Mouse (Mus musculus): Measurements from ENCODE around the gene Clstn2. TPM values are rescaled to one million over a fixed set of nuclear protein-coding genes. Genes with fewer than 3 reads are reported as not detected.
A peak's percentile ranks its signal among the peaks of the same experiment; 100 is the strongest.

The Clstn2 gene
- polyA plus RNA-seq (2015; fragmentation: Nextera tagmentation; extraction: Ambion mirVana) = 1.5 and 1.8 TPM in 2 replicates

GRCm38 (mm10) chr9:98032573-98033272, at the start of gene Clstn2:
TSS of gene Clstn2 (minus strand) at chr9:98033181.
- ATAC-seq (replicated peaks; ENCODE audit: low FRiP score) = peak; percentile 89
- Histone ChIP-seq H3K27ac (no peak within 1 kb of the TSS), H3K4me2 (peak within 1 kb of the TSS; percentile 96), H3K4me1 (peaks cover 18% of the 10 kb centered on the region), H3K9ac (peak within 1 kb of the TSS; percentile 46), H3K9me3 (replicated peaks) (no peaks in the 10 kb centered on the region), H3K4me3 (replicated peaks) (peak within 1 kb of the TSS; percentile 69), H3K27me3 (peaks cover 45% of the 10 kb centered on the region), H3K36me3 (no peaks in the 10 kb centered on the region)
- under 1% methylated on average over 73 of the region's 73 CpGs for WGBS

- ATAC-seq (replicated peaks; ENCODE audit: low FRiP score) = no peak
- no peaks in the 10 kb centered on the region for H3K27me3 ChIP-seq
- H3K4me2 ChIP-seq = no peak overlapping the region
- no peaks in the 10 kb centered on the region for H3K9me3 ChIP-seq (replicated peaks)
- no peak overlapping the region for H3K27ac ChIP-seq
- H3K36me3 ChIP-seq = no peaks in the 10 kb centered on the region
- WGBS = 84% methylated on average over 5 of the region's 5 CpGs
- H3K4me3 ChIP-seq (replicated peaks) = no peak overlapping the region
- H3K9ac ChIP-seq = no peak overlapping the region
- H3K4me1 ChIP-seq = no peaks in the 10 kb centered on the region
Measured at GRCm38 (mm10) chr9:98067767-98068166, 34.8 kb upstream of the Clstn2 start.

- 75% methylated on average over 3 of the region's 3 CpGs for WGBS
- no peaks in the 10 kb centered on the region for H3K4me1 ChIP-seq
- H3K27me3 ChIP-seq = no peaks in the 10 kb centered on the region
- no peaks in the 10 kb centered on the region for H3K36me3 ChIP-seq
- H3K9ac ChIP-seq = no peak overlapping the region
- H3K4me2 ChIP-seq = no peak overlapping the region
- H3K9me3 ChIP-seq (replicated peaks) = no peaks in the 10 kb centered on the region
- no peak overlapping the region for H3K27ac ChIP-seq
- H3K4me3 ChIP-seq (replicated peaks) = no peak overlapping the region
- no peak for ATAC-seq (replicated peaks; ENCODE audit: low FRiP score)
Measured at GRCm38 (mm10) chr9:98061646-98062045, 28.7 kb upstream of the Clstn2 start.

GRCm38 (mm10) chr9:98057291-98057690, 24.3 kb upstream of the Clstn2 start:
- no peak overlapping the region for H3K4me2 ChIP-seq
- no peak for ATAC-seq (replicated peaks; ENCODE audit: low FRiP score)
- H3K27ac ChIP-seq = no peak overlapping the region
- no peaks in the 10 kb centered on the region for H3K36me3 ChIP-seq
- no peak overlapping the region for H3K4me3 ChIP-seq (replicated peaks)
- H3K9ac ChIP-seq = no peak overlapping the region
- H3K27me3 ChIP-seq = no peaks in the 10 kb centered on the region
- no peaks in the 10 kb centered on the region for H3K9me3 ChIP-seq (replicated peaks)
- WGBS = 95% methylated on average over 2 of the region's 2 CpGs
- no peaks in the 10 kb centered on the region for H3K4me1 ChIP-seq

GRCm38 (mm10) chr9:98051343-98051742, 18.4 kb upstream of the Clstn2 start:
- H3K36me3 ChIP-seq = no peaks in the 10 kb centered on the region
- no peaks in the 10 kb centered on the region for H3K4me1 ChIP-seq
- H3K4me2 ChIP-seq = no peak overlapping the region
- no peaks in the 10 kb centered on the region for H3K27me3 ChIP-seq
- H3K9ac ChIP-seq = no peak overlapping the region
- WGBS = 77% methylated on average over 12 of the region's 12 CpGs
- no peaks in the 10 kb centered on the region for H3K9me3 ChIP-seq (replicated peaks)
- H3K4me3 ChIP-seq (replicated peaks) = no peak overlapping the region
- H3K27ac ChIP-seq = no peak overlapping the region
- no peak for ATAC-seq (replicated peaks; ENCODE audit: low FRiP score)

GRCm38 (mm10) chr9:98033273-98033855, 383 bp upstream of the Clstn2 start:
- peak; percentile 69 for ATAC-seq (replicated peaks; ENCODE audit: low FRiP score)
- Histone ChIP-seq H3K4me2 (peak overlapping the region; percentile 96), H3K9ac (peak overlapping the region; percentile 46)

GRCm38 (mm10) chr9:98031898-98032572, 946 bp downstream of the Clstn2 start:
- 1% methylated on average over 31 of the region's 31 CpGs for WGBS
- Histone ChIP-seq H3K36me3 (no peaks in the 10 kb centered on the region), H3K9me3 (replicated peaks) (no peaks in the 10 kb centered on the region), H3K4me1 (peaks cover 18% of the 10 kb centered on the region), H3K9ac (peak overlapping the region; percentile 46; the same call in 1 of the 2 replicates), H3K27ac (no peak overlapping the region), H3K4me3 (replicated peaks) (peak overlapping the region; percentile 69), H3K4me2 (peak overlapping the region; percentile 96), H3K27me3 (peaks cover 47% of the 10 kb centered on the region)
- peak; percentile 6; the same call in 1 of the 2 replicates for ATAC-seq (replicated peaks; ENCODE audit: low FRiP score)

More at GRCm38 (mm10) chr9:98033273-98033855, 383 bp upstream of the Clstn2 start:
- Histone ChIP-seq H3K27me3 (peaks cover 45% of the 10 kb centered on the region), H3K9me3 (replicated peaks) (no peaks in the 10 kb centered on the region), H3K4me3 (replicated peaks) (peak overlapping the region; percentile 69), H3K27ac (no peak overlapping the region), H3K36me3 (no peaks in the 10 kb centered on the region), H3K4me1 (peaks cover 18% of the 10 kb centered on the region)
- WGBS = under 1% methylated on average over 38 of the region's 38 CpGs

- H3K9ac ChIP-seq = no peak overlapping the region
- ATAC-seq (replicated peaks; ENCODE audit: low FRiP score) = no peak
- H3K27ac ChIP-seq = no peak overlapping the region
- peaks cover 18% of the 10 kb centered on the region for H3K4me1 ChIP-seq
- no peak overlapping the region for H3K4me3 ChIP-seq (replicated peaks)
- no peaks in the 10 kb centered on the region for H3K9me3 ChIP-seq (replicated peaks)
- H3K27me3 ChIP-seq = peaks cover 48% of the 10 kb centered on the region
- H3K4me2 ChIP-seq = no peak overlapping the region
- 10% methylated on average over 2 of the region's 2 CpGs for WGBS
- H3K36me3 ChIP-seq = no peaks in the 10 kb centered on the region
Measured at GRCm38 (mm10) chr9:98030715-98031114, 2.3 kb downstream of the Clstn2 start.

GRCm38 (mm10) chr9:98025548-98025947, 7.4 kb downstream of the Clstn2 start:
- H3K4me1 ChIP-seq = no peaks in the 10 kb centered on the region
- no peak for ATAC-seq (replicated peaks; ENCODE audit: low FRiP score)
- H3K27me3 ChIP-seq = peaks cover 3% of the 10 kb centered on the region
- H3K9me3 ChIP-seq (replicated peaks) = no peaks in the 10 kb centered on the region
- H3K9ac ChIP-seq = no peak overlapping the region
- 61% methylated on average over 3 of the region's 3 CpGs for WGBS
- H3K4me2 ChIP-seq = no peak overlapping the region
- no peaks in the 10 kb centered on the region for H3K36me3 ChIP-seq
- no peak overlapping the region for H3K27ac ChIP-seq
- H3K4me3 ChIP-seq (replicated peaks) = no peak overlapping the region

GRCm38 (mm10) chr9:98023069-98023468, 9.9 kb downstream of the Clstn2 start:
- Histone ChIP-seq H3K9ac (no peak overlapping the region), H3K27me3 (0 out of 2 replicates have a peak, but pooled peaks cover 3% of the 10 kb centered on the region), H3K27ac (no peak overlapping the region), H3K36me3 (no peaks in the 10 kb centered on the region), H3K4me1 (no peaks in the 10 kb centered on the region), H3K4me2 (no peak overlapping the region), H3K9me3 (replicated peaks) (no peaks in the 10 kb centered on the region), H3K4me3 (replicated peaks) (no peak overlapping the region)
- ATAC-seq (replicated peaks; ENCODE audit: low FRiP score) = no peak
- WGBS = 86% methylated on average over 11 of the region's 11 CpGs

GRCm38 (mm10) chr9:98019876-98020275, 13.1 kb downstream of the Clstn2 start:
- H3K9ac ChIP-seq = no peak overlapping the region
- H3K4me1 ChIP-seq = no peaks in the 10 kb centered on the region
- H3K36me3 ChIP-seq = no peaks in the 10 kb centered on the region
- no peak overlapping the region for H3K4me2 ChIP-seq
- H3K9me3 ChIP-seq (replicated peaks) = no peaks in the 10 kb centered on the region
- H3K27ac ChIP-seq = no peak overlapping the region
- ATAC-seq (replicated peaks; ENCODE audit: low FRiP score) = no peak
- H3K27me3 ChIP-seq = no peaks in the 10 kb centered on the region
- H3K4me3 ChIP-seq (replicated peaks) = no peak overlapping the region
- 72% methylated on average over 2 of the region's 2 CpGs for WGBS

GRCm38 (mm10) chr9:98018687-98019086, 14.3 kb downstream of the Clstn2 start:
- ATAC-seq (replicated peaks; ENCODE audit: low FRiP score) = no peak
- no peak overlapping the region for H3K27ac ChIP-seq
- H3K9ac ChIP-seq = no peak overlapping the region
- WGBS = 84% methylated on average over 5 of the region's 5 CpGs
- no peaks in the 10 kb centered on the region for H3K27me3 ChIP-seq
- H3K4me2 ChIP-seq = no peak overlapping the region
- no peak overlapping the region for H3K4me3 ChIP-seq (replicated peaks)
- no peaks in the 10 kb centered on the region for H3K36me3 ChIP-seq
- no peaks in the 10 kb centered on the region for H3K9me3 ChIP-seq (replicated peaks)
- no peaks in the 10 kb centered on the region for H3K4me1 ChIP-seq

Measured in kidney, embryonic 15.5 days (tissue).